21 mouse cellular contexts compared by ENCODE assay signal in genomic region chr4:31425716-31426115, GRCm38 (mm10).
DNase-seq lines count a peak whose midpoint lies in the region; ATAC-seq and TF ChIP-seq lines count a peak whose summit lies in the region.
"Had no signal": no experiment of that assay in that cellular context is flagged by ENCODE, and none has a peak within 500 bp of the region (broad histone marks: within the 10 kb centered on the region; RNA-seq: fewer than 3 reads in every experiment).

No protein-coding gene starts in this region.

- no peak for TF ChIP-seq POLR2A in heart, adult 2 months (IDR thresholded peaks at IDR 0.05; ENCODE audit: insufficient read depth, low read depth, low read length)

- H3K4me1 ChIP-seq in heart, embryonic 10.5 days, result peaks cover 12% of the 10 kb centered on the region; the same call in 1 of the 2 replicates
- no peaks in the 10 kb centered on the region; the same call in 1 of the 2 replicates for H3K4me1 ChIP-seq in heart, adult 2 months (ENCODE audit: control insufficient read depth, insufficient read depth, low read length)
- peaks cover 0 to 16% of the 10 kb centered on the region in 2 experiments; a peak in 2 of 4 replicates for H3K4me1 ChIP-seq in heart, embryonic 14.5 days (ENCODE audit: control insufficient read depth in 2 of 2, insufficient read depth in 2 of 2, low read length in 2 of 2)
- peaks cover 7% of the 10 kb centered on the region; the same call in 1 of the 2 replicates for H3K4me1 ChIP-seq in intestine, embryonic 15.5 days (replicated peaks)
- no peaks in the 10 kb centered on the region; the same call in 1 of the 2 replicates for H3K4me1 ChIP-seq in intestine, postnatal 0 days (replicated peaks; ENCODE audit: control insufficient read depth, insufficient read depth, low read length)
- peaks cover 4% of the 10 kb centered on the region; the same call in 1 of the 2 replicates for H3K4me1 ChIP-seq in intestine, embryonic 16.5 days (ENCODE audit: control insufficient read depth, insufficient read depth, low read length)
- H3K4me1 ChIP-seq: embryonic facial prominence, embryonic 12.5 days; forebrain, embryonic 15.5 days had no signal

- TF ChIP-seq EP300 in heart, adult 2 months (IDR thresholded peaks at IDR 0.05; ENCODE audit: insufficient read depth, low read depth, low read length), result no peak

- peak overlapping the region; percentile 49 for H3K27ac ChIP-seq in heart, embryonic 10.5 days
- no peak overlapping the region for H3K27ac ChIP-seq in heart, adult 2 months
- peak overlapping the region; percentile 76 to 78 for H3K27ac ChIP-seq in heart, embryonic 14.5 days (replicated peaks in 1 of 2; ENCODE audit: control insufficient read depth in 1 of 2, insufficient read depth in 1 of 2, low read depth in 2 of 2, low read length in 2 of 2)
- H3K27ac ChIP-seq in intestine, embryonic 15.5 days, result no peak overlapping the region
- no peak overlapping the region for H3K27ac ChIP-seq in intestine, postnatal 0 days (ENCODE audit: low read depth, low read length)
- H3K27ac ChIP-seq in intestine, embryonic 16.5 days (ENCODE audit: low read length), result no peak overlapping the region
- H3K27ac ChIP-seq: embryonic facial prominence, embryonic 12.5 days; forebrain, embryonic 15.5 days; hindbrain, embryonic 14.5 days had no signal

- intact Hi-C loops in heart, adult 2 months (cut with DNase I), result no loop called here

- no peaks in the 10 kb centered on the region for H3K9me3 ChIP-seq in heart, embryonic 10.5 days
- no peaks in the 10 kb centered on the region for H3K9me3 ChIP-seq in heart, embryonic 14.5 days (ENCODE audit: control insufficient read depth, low read length)
- H3K9me3 ChIP-seq in intestine, embryonic 15.5 days, result no peaks in the 10 kb centered on the region
- no peaks in the 10 kb centered on the region for H3K9me3 ChIP-seq in intestine, postnatal 0 days (ENCODE audit: control insufficient read depth)
- no peaks in the 10 kb centered on the region for H3K9me3 ChIP-seq in intestine, embryonic 16.5 days (ENCODE audit: control insufficient read depth, low read length)
- H3K9me3 ChIP-seq: embryonic facial prominence, embryonic 12.5 days; forebrain, embryonic 15.5 days had no signal

- no peaks in the 10 kb centered on the region for H3K36me3 ChIP-seq in heart, embryonic 10.5 days
- H3K36me3 ChIP-seq in heart, adult 2 months (ENCODE audit: control insufficient read depth, insufficient read depth, low read length), result no peaks in the 10 kb centered on the region
- H3K36me3 ChIP-seq in heart, embryonic 14.5 days (ENCODE audit: control insufficient read depth, insufficient read depth, low read length), result no peaks in the 10 kb centered on the region
- no peaks in the 10 kb centered on the region for H3K36me3 ChIP-seq in intestine, embryonic 15.5 days
- no peaks in the 10 kb centered on the region for H3K36me3 ChIP-seq in intestine, postnatal 0 days (ENCODE audit: control insufficient read depth, insufficient read depth)
- H3K36me3 ChIP-seq in intestine, embryonic 16.5 days (ENCODE audit: control insufficient read depth, insufficient read depth, low read length), result no peaks in the 10 kb centered on the region
- H3K36me3 ChIP-seq: embryonic facial prominence, embryonic 12.5 days; forebrain, embryonic 15.5 days had no signal

- H3K9ac ChIP-seq in heart, adult 2 months (ENCODE audit: low read depth, low read length), result no peak overlapping the region
- no peak overlapping the region for H3K9ac ChIP-seq in heart, embryonic 14.5 days (ENCODE audit: low read length)
- H3K9ac ChIP-seq in intestine, embryonic 15.5 days, result no peak overlapping the region
- H3K9ac ChIP-seq in intestine, postnatal 0 days (ENCODE audit: low read depth, low read length), result no peak overlapping the region
- no peak overlapping the region for H3K9ac ChIP-seq in intestine, embryonic 16.5 days (ENCODE audit: low read depth, low read length)
- H3K9ac ChIP-seq: embryonic facial prominence, embryonic 12.5 days; forebrain, embryonic 15.5 days; hindbrain, embryonic 14.5 days had no signal

- TF ChIP-seq CTCF in heart, adult 2 months (IDR thresholded peaks at IDR 0.05), result no peak
- no peak for TF ChIP-seq CTCF in intestine, postnatal 0 days (IDR thresholded peaks at IDR 0.05; ENCODE audit: low read depth)

- no peaks in the 10 kb centered on the region for H3K79me2 ChIP-seq in heart, adult 2 months (replicated peaks; ENCODE audit: control insufficient read depth, insufficient read depth, low read length)

- no peak for ATAC-seq in heart, embryonic 14.5 days (ENCODE audit: insufficient number of reproducible peaks, insufficient read depth, low FRiP score, low read depth)
- ATAC-seq in intestine, embryonic 15.5 days, result peak; percentile 28
- ATAC-seq in intestine, postnatal 0 days, result no peak
- peak; percentile 21; the same call in 1 of the 2 replicates for ATAC-seq in intestine, embryonic 16.5 days
- ATAC-seq in CD4-positive, CD25-positive, alpha-beta regulatory T cell, adult 4 months, result no peak
- ATAC-seq: activated CD4-positive, CD25-positive, alpha-beta regulatory T cell, adult 4 months; forebrain, embryonic 15.5 days had no signal

- WGBS in heart, embryonic 10.5 days, result 59% methylated on average over 4 of the region's 4 CpGs
- WGBS in heart, adult 2 months, result 61% methylated on average over 4 of the region's 4 CpGs
- WGBS in heart, embryonic 14.5 days, result 65% methylated on average over 4 of the region's 4 CpGs
- 67% methylated on average over 4 of the region's 4 CpGs for WGBS in intestine, embryonic 15.5 days
- 66% methylated on average over 4 of the region's 4 CpGs for WGBS in intestine, postnatal 0 days
- 65% methylated on average over 4 of the region's 4 CpGs for WGBS in intestine, embryonic 16.5 days

- no peaks in the 10 kb centered on the region for H3K27me3 ChIP-seq in heart, embryonic 10.5 days (ENCODE audit: insufficient read depth, poor library complexity, severe bottlenecking)
- H3K27me3 ChIP-seq in heart, adult 2 months (ENCODE audit: control insufficient read depth, insufficient read depth, low read length), result no peaks in the 10 kb centered on the region
- H3K27me3 ChIP-seq in heart, embryonic 14.5 days (ENCODE audit: control insufficient read depth, insufficient read depth, low read length), result no peaks in the 10 kb centered on the region
- H3K27me3 ChIP-seq in intestine, embryonic 15.5 days (replicated peaks), result no peaks in the 10 kb centered on the region
- H3K27me3 ChIP-seq in intestine, postnatal 0 days (replicated peaks; ENCODE audit: control insufficient read depth, insufficient read depth, low read length), result no peaks in the 10 kb centered on the region
- no peaks in the 10 kb centered on the region for H3K27me3 ChIP-seq in intestine, embryonic 16.5 days (replicated peaks; ENCODE audit: control insufficient read depth, insufficient read depth, low read length)
- H3K27me3 ChIP-seq: CH12.LX; embryonic facial prominence, embryonic 12.5 days; forebrain, embryonic 15.5 days; Patski had no signal

- no peak for DNase-seq in heart, embryonic 10.5 days (ENCODE audit: low spot score)
- no peak for DNase-seq in heart, adult 2 months
- DNase-seq in heart, adult 18-20 months, result no peak
- DNase-seq: adrenal gland, postnatal 14 days; cerebellum, adult 11-12 months; cerebellum, adult 9-10 months; cerebellum, postnatal 25 days; gastrocnemius, postnatal 36 days; kidney, adult 11 months; kidney, adult 9 months had no signal

- H3K4me3 ChIP-seq in heart, embryonic 10.5 days, result no peak overlapping the region
- H3K4me3 ChIP-seq in heart, adult 2 months, result no peak overlapping the region
- no peak overlapping the region for H3K4me3 ChIP-seq in heart, embryonic 14.5 days (ENCODE audit: control insufficient read depth in 1 of 2, insufficient read depth in 1 of 2, low read depth in 1 of 2, low read length in 2 of 2)
- no peak overlapping the region for H3K4me3 ChIP-seq in intestine, embryonic 15.5 days (replicated peaks)
- H3K4me3 ChIP-seq in intestine, postnatal 0 days (ENCODE audit: low read depth, low read length), result no peak overlapping the region
- H3K4me3 ChIP-seq in intestine, embryonic 16.5 days (ENCODE audit: low read length), result no peak overlapping the region
- H3K4me3 ChIP-seq: embryonic facial prominence, embryonic 12.5 days; forebrain, embryonic 15.5 days had no signal

- no peak overlapping the region for H3K4me2 ChIP-seq in heart, embryonic 14.5 days (ENCODE audit: low read length)
- no peak overlapping the region for H3K4me2 ChIP-seq in intestine, embryonic 15.5 days (replicated peaks)
- H3K4me2 ChIP-seq in intestine, postnatal 0 days (replicated peaks; ENCODE audit: low read depth), result no peak overlapping the region
- no peak overlapping the region for H3K4me2 ChIP-seq in intestine, embryonic 16.5 days (ENCODE audit: low read depth, low read length)
- H3K4me2 ChIP-seq: embryonic facial prominence, embryonic 12.5 days; forebrain, embryonic 15.5 days; hindbrain, embryonic 14.5 days had no signal

Comparison
In these comparisons a context has a peak if more than half of its experiments do, and no peak if none do; other contexts are left out.
1. H3K27ac ChIP-seq: peak in heart, embryonic 10.5 days (single experiment) and heart, embryonic 14.5 days (2 of 2); none in heart, adult 2 months (single experiment), intestine, embryonic 15.5 days (single experiment), intestine, postnatal 0 days (single experiment) and intestine, embryonic 16.5 days (single experiment).
2. ATAC-seq: peak in intestine, embryonic 15.5 days (single experiment) and intestine, embryonic 16.5 days (single experiment); none in heart, embryonic 14.5 days (single experiment), intestine, postnatal 0 days (single experiment) and CD4-positive, CD25-positive, alpha-beta regulatory T cell, adult 4 months (single experiment).